Mouse (Mus musculus): ENCODE data around the gene Pacs1. TPM values are rescaled to one million over a fixed set of nuclear protein-coding genes. Genes with fewer than 3 reads are reported as not detected.

The Pacs1 gene
- total and polyA plus RNA-seq, 2 experiments from 2014 or later, result 49.9 to 124 TPM

GRCm38 (mm10) chr19:5273916-5274315 is 997 bp upstream of the Pacs1 start:
- H3K4me2 ChIP-seq (ENCODE audit: low read depth, low read length, poor library complexity, severe bottlenecking), result no peak overlapping the region
- no peak for TF ChIP-seq CTCF (IDR thresholded peaks at IDR 0.05)
- peak overlapping the region; percentile 97; the same call in 1 of the 2 replicates for H3K4me3 ChIP-seq (ENCODE audit: low read depth, low read length)
- H3K4me1 ChIP-seq (ENCODE audit: insufficient read depth, low read length), result peaks cover 5% of the 10 kb centered on the region; the same call in 1 of the 2 replicates
- WGBS, result 76% methylated on average over 4 of the region's 4 CpGs
- peaks cover 25% of the 10 kb centered on the region for H3K36me3 ChIP-seq (ENCODE audit: insufficient read depth, low read length)
- no peaks in the 10 kb centered on the region for H3K9me3 ChIP-seq (ENCODE audit: low read length)
- DNase-seq (ENCODE audit: low spot score), result no peak
- no peak for ATAC-seq (ENCODE audit: low FRiP score)
- H3K9ac ChIP-seq (replicated peaks; ENCODE audit: low read length, poor library complexity, severe bottlenecking), result no peak overlapping the region
- H3K27ac ChIP-seq (ENCODE audit: low read depth, low read length), result peak overlapping the region; percentile 90
- H3K27me3 ChIP-seq (ENCODE audit: insufficient read depth, low read length), result no peaks in the 10 kb centered on the region

GRCm38 (mm10) chr19:5272326-5272795 is 558 bp downstream of the Pacs1 start:
- H3K4me2 ChIP-seq (ENCODE audit: low read depth, low read length, poor library complexity, severe bottlenecking), result peak overlapping the region; percentile 89
- ATAC-seq (ENCODE audit: low FRiP score), result peak; percentile 57
- under 1% methylated on average over 24 of the region's 30 CpGs for WGBS
- peak; percentile 38 for DNase-seq (ENCODE audit: low spot score)
- H3K4me3 ChIP-seq (ENCODE audit: low read depth, low read length), result peak overlapping the region; percentile 97
- no peak for TF ChIP-seq CTCF (IDR thresholded peaks at IDR 0.05)
- peaks cover 5% of the 10 kb centered on the region; the same call in 1 of the 2 replicates for H3K4me1 ChIP-seq (ENCODE audit: insufficient read depth, low read length)
- no peaks in the 10 kb centered on the region for H3K27me3 ChIP-seq (ENCODE audit: insufficient read depth, low read length)
- no peaks in the 10 kb centered on the region for H3K9me3 ChIP-seq (ENCODE audit: low read length)
- peak overlapping the region; percentile 90 for H3K27ac ChIP-seq (ENCODE audit: low read depth, low read length)
- H3K9ac ChIP-seq (replicated peaks; ENCODE audit: low read length, poor library complexity, severe bottlenecking), result peak overlapping the region; percentile 97
- H3K36me3 ChIP-seq (ENCODE audit: insufficient read depth, low read length), result peaks cover 16% of the 10 kb centered on the region

- H3K36me3 ChIP-seq (ENCODE audit: insufficient read depth, low read length), result peaks cover 12% of the 10 kb centered on the region
- H3K27ac ChIP-seq (ENCODE audit: low read depth, low read length), result no peak overlapping the region
- 29% methylated on average over 1 of the region's 1 CpGs for WGBS
- H3K9me3 ChIP-seq (ENCODE audit: low read length), result no peaks in the 10 kb centered on the region
- no peaks in the 10 kb centered on the region for H3K27me3 ChIP-seq (ENCODE audit: insufficient read depth, low read length)
- DNase-seq (ENCODE audit: low spot score) (no peak), ATAC-seq (ENCODE audit: low FRiP score) (no peak)
- peak overlapping the region; percentile 89 for H3K4me2 ChIP-seq (ENCODE audit: low read depth, low read length, poor library complexity, severe bottlenecking)
- peak overlapping the region; percentile 97; the same call in 1 of the 2 replicates for H3K9ac ChIP-seq (replicated peaks; ENCODE audit: low read length, poor library complexity, severe bottlenecking)
- H3K4me1 ChIP-seq (ENCODE audit: insufficient read depth, low read length), result peaks cover 5% of the 10 kb centered on the region; the same call in 1 of the 2 replicates
- H3K4me3 ChIP-seq (ENCODE audit: low read depth, low read length), result peak overlapping the region; percentile 97
- TF ChIP-seq CTCF (IDR thresholded peaks at IDR 0.05), result no peak
Measured at GRCm38 (mm10) chr19:5271430-5271829, 1.5 kb downstream of the Pacs1 start.

- 91% methylated on average over 5 of the region's 5 CpGs for WGBS
- TF ChIP-seq CTCF (IDR thresholded peaks at IDR 0.05), result no peak
- H3K27me3 ChIP-seq (ENCODE audit: insufficient read depth, low read length), result no peaks in the 10 kb centered on the region
- H3K36me3 ChIP-seq (ENCODE audit: insufficient read depth, low read length), result peaks cover 2% of the 10 kb centered on the region
- no peak overlapping the region for H3K4me2 ChIP-seq (ENCODE audit: low read depth, low read length, poor library complexity, severe bottlenecking)
- H3K4me1 ChIP-seq (ENCODE audit: insufficient read depth, low read length), result peaks cover 5% of the 10 kb centered on the region; the same call in 1 of the 2 replicates
- DNase-seq (ENCODE audit: low spot score) (no peak), ATAC-seq (ENCODE audit: low FRiP score) (no peak)
- H3K4me3 ChIP-seq (ENCODE audit: low read depth, low read length), result no peak overlapping the region
- H3K9ac ChIP-seq (replicated peaks; ENCODE audit: low read length, poor library complexity, severe bottlenecking), result no peak overlapping the region
- no peak overlapping the region for H3K27ac ChIP-seq (ENCODE audit: low read depth, low read length)
- H3K9me3 ChIP-seq (ENCODE audit: low read length), result no peaks in the 10 kb centered on the region
Measured at GRCm38 (mm10) chr19:5269392-5269791, 3.5 kb downstream of the Pacs1 start.

GRCm38 (mm10) chr19:5268875-5269274 is 4.0 kb downstream of the Pacs1 start:
- Histone ChIP-seq H3K9ac (replicated peaks; ENCODE audit: low read length, poor library complexity, severe bottlenecking) (no peak overlapping the region), H3K36me3 (ENCODE audit: insufficient read depth, low read length) (no peaks in the 10 kb centered on the region), H3K27ac (ENCODE audit: low read depth, low read length) (no peak overlapping the region), H3K4me3 (ENCODE audit: low read depth, low read length) (no peak overlapping the region), H3K4me1 (ENCODE audit: insufficient read depth, low read length) (peaks cover 5% of the 10 kb centered on the region; the same call in 1 of the 2 replicates), H3K4me2 (ENCODE audit: low read depth, low read length, poor library complexity, severe bottlenecking) (no peak overlapping the region), H3K9me3 (ENCODE audit: low read length) (no peaks in the 10 kb centered on the region), H3K27me3 (ENCODE audit: insufficient read depth, low read length) (no peaks in the 10 kb centered on the region)
- no peak for DNase-seq (ENCODE audit: low spot score)
- TF ChIP-seq CTCF (IDR thresholded peaks at IDR 0.05), result no peak
- 90% methylated on average over 3 of the region's 3 CpGs for WGBS
- ATAC-seq (ENCODE audit: low FRiP score), result no peak

GRCm38 (mm10) chr19:5268017-5268416 is 4.9 kb downstream of the Pacs1 start:
- Histone ChIP-seq H3K36me3 (ENCODE audit: insufficient read depth, low read length) (no peaks in the 10 kb centered on the region), H3K27me3 (ENCODE audit: insufficient read depth, low read length) (no peaks in the 10 kb centered on the region), H3K4me1 (ENCODE audit: insufficient read depth, low read length) (peaks cover 5% of the 10 kb centered on the region; the same call in 1 of the 2 replicates), H3K4me2 (ENCODE audit: low read depth, low read length, poor library complexity, severe bottlenecking) (no peak overlapping the region), H3K4me3 (ENCODE audit: low read depth, low read length) (no peak overlapping the region), H3K27ac (ENCODE audit: low read depth, low read length) (no peak overlapping the region), H3K9me3 (ENCODE audit: low read length) (no peaks in the 10 kb centered on the region), H3K9ac (replicated peaks; ENCODE audit: low read length, poor library complexity, severe bottlenecking) (no peak overlapping the region)
- no peak for TF ChIP-seq CTCF (IDR thresholded peaks at IDR 0.05)
- ATAC-seq (ENCODE audit: low FRiP score) (no peak), DNase-seq (ENCODE audit: low spot score) (no peak)
